Mouse (Mus musculus): Measurements from ENCODE around the gene Vmn1r230. TPM values are rescaled to one million over a fixed set of nuclear protein-coding genes. Genes with fewer than 3 reads are reported as not detected.

Gene Vmn1r230
- not detected in 2 replicates for polyA plus RNA-seq (2015; fragmentation: Nextera tagmentation; extraction: Ambion mirVana)

- Histone ChIP-seq H3K9me3 (ENCODE audit: control insufficient read depth, low read length) (no peaks in the 10 kb centered on the region), H3K27me3 (ENCODE audit: control insufficient read depth, insufficient read depth, low read depth, low read length) (no peaks in the 10 kb centered on the region), H3K27ac (ENCODE audit: low read length) (no peak within 1 kb of the TSS), H3K4me1 (replicated peaks; ENCODE audit: control insufficient read depth, insufficient read depth, low read length) (no peaks in the 10 kb centered on the region), H3K4me2 (ENCODE audit: low read depth, low read length) (no peak within 1 kb of the TSS), H3K9ac (ENCODE audit: low read length) (no peak within 1 kb of the TSS), H3K36me3 (ENCODE audit: control insufficient read depth, insufficient read depth, low read length) (no peaks in the 10 kb centered on the region), H3K4me3 (ENCODE audit: low read length) (no peak within 1 kb of the TSS)
- 8% methylated on average over 1 of the region's 1 CpGs for WGBS
- ATAC-seq (ENCODE audit: low read depth), result no peak
Observed at GRCm38 (mm10) chr17:20840144-20840543, at the start of gene Vmn1r230. Gene Vmn1r230, plus strand, starts transcription at chr17:20840444.

- H3K4me2 ChIP-seq (ENCODE audit: low read depth, low read length), result no peak within 1 kb of the TSS
- WGBS, result 42% methylated on average over 1 of the region's 1 CpGs
- H3K4me1 ChIP-seq (replicated peaks; ENCODE audit: control insufficient read depth, insufficient read depth, low read length), result no peaks in the 10 kb centered on the region
- H3K4me3 ChIP-seq (ENCODE audit: low read length), result no peak within 1 kb of the TSS
- no peak within 1 kb of the TSS for H3K27ac ChIP-seq (ENCODE audit: low read length)
- H3K27me3 ChIP-seq (ENCODE audit: control insufficient read depth, insufficient read depth, low read depth, low read length), result no peaks in the 10 kb centered on the region
- no peaks in the 10 kb centered on the region for H3K36me3 ChIP-seq (ENCODE audit: control insufficient read depth, insufficient read depth, low read length)
- H3K9me3 ChIP-seq (ENCODE audit: control insufficient read depth, low read length), result no peaks in the 10 kb centered on the region; the same call in 1 of the 2 replicates
- ATAC-seq (ENCODE audit: low read depth), result no peak
- no peak within 1 kb of the TSS for H3K9ac ChIP-seq (ENCODE audit: low read length)
Observed at GRCm38 (mm10) chr17:20811255-20811654, 29.0 kb upstream of the Vmn1r230 start, which contains the start of gene Vmn1r229. Gene Vmn1r229, plus strand, starts transcription at chr17:20811555.

Other genes with a start within 250 kb of the Vmn1r230 start
- gene Vmn2r110, start 244.0 kb upstream of the Vmn1r230 start, polyA plus RNA-seq (2015; fragmentation: Nextera tagmentation; extraction: Ambion mirVana), result 0.03 TPM in 1 of 2 replicates, not detected in the other
- not detected in 2 replicates for gene Fpr-rs3, start 215.6 kb upstream of the Vmn1r230 start, polyA plus RNA-seq (2015; fragmentation: Nextera tagmentation; extraction: Ambion mirVana)
- not detected in 2 replicates for gene Vmn1r226, start 157.6 kb upstream of the Vmn1r230 start, polyA plus RNA-seq (2015; fragmentation: Nextera tagmentation; extraction: Ambion mirVana)
- not detected in 2 replicates for gene Vmn1r227, start 110.6 kb upstream of the Vmn1r230 start, polyA plus RNA-seq (2015; fragmentation: Nextera tagmentation; extraction: Ambion mirVana)
- not detected in 2 replicates for gene Vmn1r228, start 54.3 kb upstream of the Vmn1r230 start, polyA plus RNA-seq (2015; fragmentation: Nextera tagmentation; extraction: Ambion mirVana)
- not detected in 2 replicates for gene Vmn1r229, start 28.9 kb upstream of the Vmn1r230 start, polyA plus RNA-seq (2015; fragmentation: Nextera tagmentation; extraction: Ambion mirVana)
- not detected in 2 replicates for gene Vmn1r231, start 64.6 kb downstream of the Vmn1r230 start, polyA plus RNA-seq (2015; fragmentation: Nextera tagmentation; extraction: Ambion mirVana)
- gene Vmn1r232, start 79.3 kb downstream of the Vmn1r230 start, polyA plus RNA-seq (2015; fragmentation: Nextera tagmentation; extraction: Ambion mirVana), result not detected in 2 replicates
- gene Ppp2r1a, start 104.9 kb downstream of the Vmn1r230 start, polyA plus RNA-seq (2015; fragmentation: Nextera tagmentation; extraction: Ambion mirVana), result 362 and 364 TPM in 2 replicates
- not detected in 2 replicates for gene Vmn1r233, start 156.0 kb downstream of the Vmn1r230 start, polyA plus RNA-seq (2015; fragmentation: Nextera tagmentation; extraction: Ambion mirVana)
- gene Zfp160, start 168.5 kb downstream of the Vmn1r230 start, polyA plus RNA-seq (2015; fragmentation: Nextera tagmentation; extraction: Ambion mirVana), result 12.4 and 14.4 TPM in 2 replicates